Mouse (Mus musculus): Measurements from ENCODE around the gene Cmah. TPM values are rescaled to one million over a fixed set of nuclear protein-coding genes. Genes with fewer than 3 reads are reported as not detected.

The Cmah gene
- total and polyA plus RNA-seq, 3 experiments, result 1.4 to 2.2 TPM; not detected in 1

- Histone ChIP-seq H3K79me2 (ENCODE audit: control insufficient read depth, insufficient read depth, low read length, poor library complexity) (peaks cover 26% of the 10 kb centered on the region), H3K36me3 (ENCODE audit: control insufficient read depth in 1 of 2, insufficient read depth in 2 of 2, low read length in 2 of 2) (peaks cover 0 to 53% of the 10 kb centered on the region in 2 experiments; a peak in 2 of 4 replicates), H3K4me1 (ENCODE audit: control insufficient read depth in 1 of 2, insufficient read depth in 2 of 2, low read length in 2 of 2) (peaks cover 14 to 54% of the 10 kb centered on the region in 2 experiments), H3K4me3 (ENCODE audit: control insufficient read depth in 1 of 2, insufficient read depth in 1 of 2, low read depth in 2 of 2, low read length in 2 of 2) (no peak overlapping the region), H3K9ac (ENCODE audit: control insufficient read depth, low read depth, low read length, poor library complexity, severe bottlenecking) (no peak overlapping the region), H3K9me3 (replicated peaks; ENCODE audit: insufficient read depth, low read length) (no peaks in the 10 kb centered on the region), H3K27ac (ENCODE audit: control insufficient read depth, low read depth, low read length) (no peak overlapping the region), H3K27me3 (ENCODE audit: control insufficient read depth in 1 of 2, insufficient read depth in 2 of 2, low read length in 2 of 2) (no peaks in the 10 kb centered on the region)
- peak; percentile 52 for TF ChIP-seq ZC3H11A (IDR thresholded peaks at IDR 0.05; ENCODE audit: low read depth, low read length)
- no peak for TF ChIP-seq ZMIZ1 (IDR thresholded peaks at IDR 0.05; ENCODE audit: low read depth, low read length)
- TF ChIP-seq MYB (IDR thresholded peaks at IDR 0.05; ENCODE audit: low read depth, low read length), result no peak
- peak; percentile 24; the same call in 1 of the 2 replicates for TF ChIP-seq TCF12 (IDR thresholded peaks at IDR 0.05; ENCODE audit: low read depth, low read length)
- peak; percentile 47 for TF ChIP-seq RAD21 (IDR thresholded peaks at IDR 0.05; ENCODE audit: low read depth, low read length)
- TF ChIP-seq CHD2 (IDR thresholded peaks at IDR 0.05; ENCODE audit: low read length), result no peak
- TF ChIP-seq SMC3 (IDR thresholded peaks at IDR 0.05; ENCODE audit: low read depth, low read length), result peak; percentile 72
- TF ChIP-seq CTCF (IDR thresholded peaks at IDR 0.05 in 2 of 3, conservative IDR thresholded peaks at IDR 0.05 in 1 of 3; ENCODE audit: control insufficient read depth in 1 of 3, insufficient read depth in 1 of 3, low read depth in 2 of 3, low read length in 3 of 3, poor library complexity in 1 of 3, severe bottlenecking in 1 of 3), result peak; percentile 69 to 77 (median 76)
- no peak for TF ChIP-seq GABPA (IDR thresholded peaks at IDR 0.05; ENCODE audit: low read depth, low read length)
- peak; percentile 87 for DNase-seq (ENCODE audit: low read depth, low spot score)
Observed at GRCm38 (mm10) chr13:24499505-24499904, 172.3 kb downstream of the Cmah start.

GRCm38 (mm10) chr13:24501179-24501905, 174.1 kb downstream of the Cmah start:
- DNase-seq (ENCODE audit: low read depth, low spot score), result peak; percentile 88
- Histone ChIP-seq H3K9ac (ENCODE audit: control insufficient read depth, low read depth, low read length, poor library complexity, severe bottlenecking) (peak overlapping the region; percentile 90), H3K27ac (ENCODE audit: control insufficient read depth, low read depth, low read length) (peak overlapping the region; percentile 92)
- TF ChIP-seq MAZ (IDR thresholded peaks at IDR 0.05; ENCODE audit: low read depth, low read length) (no peak; the same call in 1 of the 2 replicates), GATA1 (IDR thresholded peaks at IDR 0.05; ENCODE audit: low read depth, low read length) (no peak; the same call in 1 of the 2 replicates), E2F4 (IDR thresholded peaks at IDR 0.05; ENCODE audit: borderline replicate concordance, low read depth, low read length) (no peak), HCFC1 (IDR thresholded peaks at IDR 0.05; ENCODE audit: low read depth, low read length) (peak; percentile 81), MXI1 (IDR thresholded peaks at IDR 0.05; ENCODE audit: low read depth, low read length) (peak; percentile 86), ZMIZ1 (IDR thresholded peaks at IDR 0.05; ENCODE audit: low read depth, low read length) (no peak), NRF1 (IDR thresholded peaks at IDR 0.05; ENCODE audit: insufficient read depth, low read depth, low read length, poor library complexity, severe bottlenecking) (no peak), ELF1 (IDR thresholded peaks at IDR 0.05; ENCODE audit: low read depth, low read length) (peak; percentile 86), NELFE (IDR thresholded peaks at IDR 0.05; ENCODE audit: low read depth, low read length) (peak; percentile 51), MAFK (IDR thresholded peaks at IDR 0.05; ENCODE audit: borderline replicate concordance, low read depth, low read length) (no peak), ZC3H11A (IDR thresholded peaks at IDR 0.05; ENCODE audit: low read depth, low read length) (no peak), ZNF384 (IDR thresholded peaks at IDR 0.05; ENCODE audit: low read depth, low read length) (peak; percentile 98), RAD21 (IDR thresholded peaks at IDR 0.05; ENCODE audit: low read depth, low read length) (no peak), POLR2AphosphoS5 (IDR thresholded peaks at IDR 0.05; ENCODE audit: borderline replicate concordance, low read depth, low read length) (no peak), MYC (IDR thresholded peaks at IDR 0.05; ENCODE audit: low read depth, low read length) (peak; percentile 93), CHD2 (IDR thresholded peaks at IDR 0.05; ENCODE audit: low read length) (no peak), USF2 (IDR thresholded peaks at IDR 0.05; ENCODE audit: borderline replicate concordance in 1 of 2, insufficient read depth in 1 of 2, low read depth in 1 of 2, low read length in 2 of 2) (no peak), POLR2AphosphoS2 (IDR thresholded peaks at IDR 0.05; ENCODE audit: low read length) (no peak), USF1 (IDR thresholded peaks at IDR 0.05; ENCODE audit: low read depth, low read length) (no peak), POLR2A (IDR thresholded peaks at IDR 0.05; ENCODE audit: control insufficient read depth in 1 of 2, insufficient read depth in 1 of 2, low read depth in 1 of 2, low read length in 2 of 2, poor library complexity in 1 of 2) (peak; percentile 58 to 79; a peak in 3 of 4 replicates), MAX (IDR thresholded peaks at IDR 0.05; ENCODE audit: low read length) (peak; percentile 46), CTCF (IDR thresholded peaks at IDR 0.05 in 2 of 3, conservative IDR thresholded peaks at IDR 0.05 in 1 of 3; ENCODE audit: control insufficient read depth in 1 of 3, insufficient read depth in 1 of 3, low read depth in 2 of 3, low read length in 3 of 3, poor library complexity in 1 of 3, severe bottlenecking in 1 of 3) (no peak; a peak in 1 of 6 replicates), SIN3A (IDR thresholded peaks at IDR 0.05; ENCODE audit: low read length) (peak; percentile 88), UBTF (IDR thresholded peaks at IDR 0.05; ENCODE audit: borderline replicate concordance, insufficient read depth, low read depth, low read length) (no peak), TCF12 (IDR thresholded peaks at IDR 0.05; ENCODE audit: low read depth, low read length) (peak; percentile 73; the same call in 1 of the 2 replicates)

More at GRCm38 (mm10) chr13:24501179-24501905, 174.1 kb downstream of the Cmah start:
- peaks cover 1 to 52% of the 10 kb centered on the region in 2 experiments; a peak in 2 of 4 replicates for H3K36me3 ChIP-seq (ENCODE audit: control insufficient read depth in 1 of 2, insufficient read depth in 2 of 2, low read length in 2 of 2)
- peaks cover 12 to 50% of the 10 kb centered on the region in 2 experiments for H3K4me1 ChIP-seq (ENCODE audit: control insufficient read depth in 1 of 2, insufficient read depth in 2 of 2, low read length in 2 of 2)
- H3K79me2 ChIP-seq (ENCODE audit: control insufficient read depth, insufficient read depth, low read length, poor library complexity), result peaks cover 39% of the 10 kb centered on the region
- H3K4me3 ChIP-seq (ENCODE audit: control insufficient read depth in 1 of 2, insufficient read depth in 1 of 2, low read depth in 2 of 2, low read length in 2 of 2), result peak overlapping the region; percentile 87 to 94
- H3K27me3 ChIP-seq (ENCODE audit: control insufficient read depth in 1 of 2, insufficient read depth in 2 of 2, low read length in 2 of 2), result no peaks in the 10 kb centered on the region
- no peaks in the 10 kb centered on the region for H3K9me3 ChIP-seq (replicated peaks; ENCODE audit: insufficient read depth, low read length)
